Mouse (Mus musculus) CH12.LX (cell line): ENCODE data around the gene Zfhx3. TPM values are rescaled to one million over a fixed set of nuclear protein-coding genes. Genes with fewer than 3 reads are reported as not detected.

Source experiments
- DNase-seq: peaks from one replicate; pipeline ENCODE4 v3.0.0-alpha.2; 2013; ENCODE audit errors: extremely low read depth
- H3K27ac ChIP-seq: 2 replicates; pipeline ENCODE4 v1.5.1; 2012; ENCODE audit warnings: low read depth, mild to moderate bottlenecking, control low read depth, moderate library complexity; ENCODE audit not compliant: insufficient read depth
- H3K27me3 ChIP-seq: replicated peaks from 2 replicates; pipeline ENCODE3; 2012; ENCODE audit warnings: inconsistent platforms
- H3K36me3 ChIP-seq, 2 experiments: replicated peaks in 1 of 2; 2 replicates each; pipeline versions ENCODE3 to v1.6.1; 2012; ENCODE audit warnings: inconsistent platforms in 1 of 2, low read length in 1 of 2, mild to moderate bottlenecking in 1 of 2, mixed read lengths in 1 of 2, moderate library complexity in 1 of 2; ENCODE audit not compliant: control insufficient read depth in 1 of 2, insufficient read depth in 1 of 2
- H3K4me1 ChIP-seq, 2 experiments: 2 replicates each; pipeline ENCODE4 v1.6.1; 2012; ENCODE audit warnings: inconsistent platforms in 1 of 2, moderate library complexity in 1 of 2; ENCODE audit not compliant: insufficient read depth in 2 of 2, control insufficient read depth in 1 of 2
- H3K4me2 ChIP-seq: 2 replicates; pipeline ENCODE4 v1.6.1; 2012; ENCODE audit warnings: low read depth, mild to moderate bottlenecking, control low read depth; ENCODE audit not compliant: poor library complexity, insufficient read depth, severe bottlenecking
- H3K4me3 ChIP-seq, 3 experiments: fragments of 150-350 bp in 1 of 3; sonication (generic) in 1 of 3; replicated peaks in 1 of 3; 2 replicates each; pipeline versions ENCODE3 to v1.5.1; 2011 to 2012; ENCODE audit warnings: low read depth in 2 of 3, low read length in 2 of 3, mild to moderate bottlenecking in 2 of 3, moderate library complexity in 2 of 3, control low read depth in 1 of 3, improper control_type of control experiment in 1 of 3, inconsistent platforms in 1 of 3, mixed read lengths in 1 of 3; ENCODE audit not compliant: poor library complexity in 1 of 3
- H3K79me2 ChIP-seq: replicated peaks from 2 replicates; pipeline ENCODE4 v1.6.1; 2012; ENCODE audit warnings: mild to moderate bottlenecking, moderate library complexity; ENCODE audit not compliant: control insufficient read depth, poor library complexity, insufficient read depth, severe bottlenecking; ENCODE audit errors: extremely low read depth
- H3K9ac ChIP-seq: 2 replicates; pipeline ENCODE4 v1.6.1; 2012; ENCODE audit warnings: low read depth, mild to moderate bottlenecking, control low read depth, moderate library complexity; ENCODE audit not compliant: insufficient read depth
- H3K9me3 ChIP-seq: replicated peaks from 2 replicates; pipeline ENCODE3; 2012; ENCODE audit warnings: low read length, inconsistent platforms, mixed read lengths
- BHLHE40 ChIP-seq: IDR thresholded peaks from 2 replicates; pipeline ENCODE4 v1.6.1; 2011; ENCODE audit warnings: mild to moderate bottlenecking, low read depth, low read length, improper control_type of control experiment
- CHD1 ChIP-seq: IDR thresholded peaks from 2 replicates; pipeline ENCODE4 v1.6.1; 2012; ENCODE audit warnings: low read depth, low read length, improper control_type of control experiment, inconsistent platforms
- CHD2 ChIP-seq: IDR thresholded peaks from 2 replicates; pipeline ENCODE4 v1.6.1; 2011; ENCODE audit warnings: low read length, improper control_type of control experiment
- CTCF ChIP-seq, 2 experiments: IDR thresholded peaks in 1 of 2; conservative IDR thresholded peaks in 1 of 2; 2 replicates each; pipeline ENCODE4 v1.5.1; 2011 to 2012; ENCODE audit warnings: low read depth in 2 of 2, low read length in 2 of 2, improper control_type of control experiment in 1 of 2, inconsistent platforms in 1 of 2, mild to moderate bottlenecking in 1 of 2, moderate library complexity in 1 of 2
- E2F4 ChIP-seq: IDR thresholded peaks from 2 replicates; pipeline ENCODE4 v1.6.1; 2011; ENCODE audit warnings: low read depth, low read length, improper control_type of control experiment; ENCODE audit not compliant: insufficient replicate concordance
- ELF1 ChIP-seq: IDR thresholded peaks from 2 replicates; pipeline ENCODE4 v1.6.1; 2014; ENCODE audit warnings: low read depth, mild to moderate bottlenecking, inconsistent platforms, low read length, improper control_type of control experiment
- EP300 ChIP-seq: IDR thresholded peaks from 2 replicates; pipeline ENCODE4 v1.6.1; 2011; ENCODE audit warnings: low read length, improper control_type of control experiment
- ETS1 ChIP-seq: conservative IDR thresholded peaks from 2 replicates; pipeline ENCODE4 v1.6.1; 2012; ENCODE audit warnings: low read depth, mild to moderate bottlenecking, inconsistent platforms, low read length, improper control_type of control experiment, moderate library complexity
- GABPA ChIP-seq: IDR thresholded peaks from 2 replicates; pipeline ENCODE4 v1.6.1; 2012; ENCODE audit warnings: low read depth, low read length, improper control_type of control experiment, inconsistent platforms; ENCODE audit not compliant: insufficient replicate concordance
- HCFC1 ChIP-seq: IDR thresholded peaks from 2 replicates; pipeline ENCODE4 v1.6.1; 2012; ENCODE audit warnings: low read depth, mild to moderate bottlenecking, inconsistent platforms, low read length, improper control_type of control experiment
- IRF4 ChIP-seq: IDR thresholded peaks from 2 replicates; pipeline ENCODE4 v1.6.1; 2014; ENCODE audit warnings: low read depth, mild to moderate bottlenecking, inconsistent platforms, low read length, improper control_type of control experiment
- JUN ChIP-seq: IDR thresholded peaks from 2 replicates; pipeline ENCODE4 v1.6.1; 2011; ENCODE audit warnings: low read depth, mild to moderate bottlenecking, low read length, improper control_type of control experiment, moderate library complexity; ENCODE audit not compliant: insufficient read depth
- JUND ChIP-seq: conservative IDR thresholded peaks from 2 replicates; pipeline ENCODE4 v1.6.1; 2011; ENCODE audit warnings: low read depth, low read length, improper control_type of control experiment
- KAT2A ChIP-seq: IDR thresholded peaks from 2 replicates; pipeline ENCODE4 v1.6.1; 2012; ENCODE audit warnings: low read length, improper control_type of control experiment, inconsistent platforms; ENCODE audit not compliant: insufficient replicate concordance
- MAX ChIP-seq: IDR thresholded peaks from 2 replicates; pipeline ENCODE4 v1.6.1; 2011; ENCODE audit warnings: low read length, improper control_type of control experiment
- MAZ ChIP-seq: IDR thresholded peaks from 2 replicates; pipeline ENCODE4 v1.6.1; 2012; ENCODE audit warnings: low read depth, mild to moderate bottlenecking, inconsistent platforms, low read length, improper control_type of control experiment, moderate library complexity
- MXI1 ChIP-seq: IDR thresholded peaks from 2 replicates; pipeline ENCODE4 v1.6.1; 2011; ENCODE audit warnings: mild to moderate bottlenecking, low read depth, low read length, improper control_type of control experiment
- MYC ChIP-seq: IDR thresholded peaks from 2 replicates; pipeline ENCODE4 v1.6.1; 2011; ENCODE audit warnings: low read depth, mild to moderate bottlenecking, improper control_type of control experiment, low read length
- NELFE ChIP-seq: IDR thresholded peaks from 2 replicates; pipeline ENCODE4 v1.6.1; 2011; ENCODE audit warnings: low read depth, low read length, improper control_type of control experiment
- PAX5 ChIP-seq: IDR thresholded peaks from 2 replicates; pipeline ENCODE4 v1.6.1; 2012; ENCODE audit warnings: low read length, inconsistent platforms, mixed read lengths
- POLR2A ChIP-seq: IDR thresholded peaks from 2 replicates; pipeline ENCODE4 v1.6.1; 2011; ENCODE audit warnings: low read depth, mild to moderate bottlenecking, improper control_type of control experiment, low read length
- POLR2AphosphoS2 ChIP-seq: IDR thresholded peaks from 2 replicates; pipeline ENCODE4 v1.6.1; 2011; ENCODE audit warnings: low read depth, low read length, improper control_type of control experiment
- RAD21 ChIP-seq: IDR thresholded peaks from 2 replicates; pipeline ENCODE4 v1.6.1; 2011; ENCODE audit warnings: low read depth, mild to moderate bottlenecking, low read length, improper control_type of control experiment, moderate library complexity
- RCOR1 ChIP-seq: conservative IDR thresholded peaks from 2 replicates; pipeline ENCODE4 v1.6.1; 2012; ENCODE audit warnings: low read depth, mild to moderate bottlenecking, inconsistent platforms, low read length, improper control_type of control experiment
- SIN3A ChIP-seq: IDR thresholded peaks from 2 replicates; pipeline ENCODE4 v1.6.1; 2012; ENCODE audit warnings: low read length, improper control_type of control experiment, inconsistent platforms
- SMC3 ChIP-seq: IDR thresholded peaks from 2 replicates; pipeline ENCODE4 v1.6.1; 2011; ENCODE audit warnings: low read depth, low read length, improper control_type of control experiment
- TBP ChIP-seq: conservative IDR thresholded peaks from 2 replicates; pipeline ENCODE4 v1.6.1; 2011; ENCODE audit warnings: low read depth, low read length, improper control_type of control experiment
- TCF12 ChIP-seq: IDR thresholded peaks from 2 replicates; pipeline ENCODE4 v1.6.1; 2014; ENCODE audit warnings: low read depth, mild to moderate bottlenecking, inconsistent platforms, low read length, improper control_type of control experiment
- UBTF ChIP-seq: IDR thresholded peaks from 2 replicates; pipeline ENCODE4 v1.6.1; 2012; ENCODE audit warnings: low read depth, mild to moderate bottlenecking, inconsistent platforms, low read length, improper control_type of control experiment, moderate library complexity
- USF1 ChIP-seq: IDR thresholded peaks from 2 replicates; pipeline ENCODE4 v1.6.1; 2014; ENCODE audit warnings: low read depth, mild to moderate bottlenecking, inconsistent platforms, low read length, improper control_type of control experiment
- USF2 ChIP-seq: conservative IDR thresholded peaks from 2 replicates; pipeline ENCODE4 v1.6.1; 2011; ENCODE audit warnings: low read depth, low read length, improper control_type of control experiment
- ZC3H11A ChIP-seq: IDR thresholded peaks from 2 replicates; pipeline ENCODE4 v1.6.1; 2012; ENCODE audit warnings: low read depth, mild to moderate bottlenecking, inconsistent platforms, low read length, improper control_type of control experiment
- ZKSCAN1 ChIP-seq: IDR thresholded peaks from 2 replicates; pipeline ENCODE4 v1.6.1; 2012; ENCODE audit warnings: low read depth, inconsistent platforms, low read length, improper control_type of control experiment, borderline replicate concordance
- ZMIZ1 ChIP-seq: IDR thresholded peaks from 2 replicates; pipeline ENCODE4 v1.6.1; 2012; ENCODE audit warnings: low read depth, mild to moderate bottlenecking, inconsistent platforms, low read length, improper control_type of control experiment
- ZNF384 ChIP-seq: IDR thresholded peaks from 2 replicates; pipeline ENCODE4 v1.6.1; 2012; ENCODE audit warnings: low read depth, low read length, improper control_type of control experiment, inconsistent platforms
- dilution Hi-C: fragments of 300-500 bp; cut with MboI; formaldehyde crosslinking; loops from 2 replicates; pipeline ENCODE4 v1.14.3; 2020; ENCODE audit warnings: low sequenced_read_pairs; ENCODE audit not compliant: extremely low pct_unique_long_range_greater_than_20kb, extremely low pct_ligation_motif_present
- in situ Hi-C: fragments of 300-500 bp; cut with MboI; formaldehyde crosslinking; loops from 3 replicates; pipeline ENCODE4 v1.14.3; 2019; ENCODE audit warnings: low sequenced_read_pairs, low pct_ligation_motif_present, low pct_unique_long_range_greater_than_20kb, mixed read lengths
- polyA plus RNA-seq: library from polyadenylated mRNA; unstranded; fragments of >175 nt; gene quantifications from 2 replicates; pipeline ENCODE4 v1.2.1, GENCODE M21; 2012; ENCODE audit warnings: low read depth; ENCODE audit not compliant: insufficient read length
- total RNA-seq, 2 experiments: library from RNA; depleted of rRNA; stranded (reverse); fragments of 300-350 nt in 1 of 2; fragments of >200 nt in 1 of 2; gene quantifications; 2 replicates each; pipeline ENCODE4 v1.2.3; 2012 to 2014

Gene Zfhx3
- total and polyA plus RNA-seq, 3 experiments = 0.05 to 0.76 (median 0.68) TPM

DNA sequence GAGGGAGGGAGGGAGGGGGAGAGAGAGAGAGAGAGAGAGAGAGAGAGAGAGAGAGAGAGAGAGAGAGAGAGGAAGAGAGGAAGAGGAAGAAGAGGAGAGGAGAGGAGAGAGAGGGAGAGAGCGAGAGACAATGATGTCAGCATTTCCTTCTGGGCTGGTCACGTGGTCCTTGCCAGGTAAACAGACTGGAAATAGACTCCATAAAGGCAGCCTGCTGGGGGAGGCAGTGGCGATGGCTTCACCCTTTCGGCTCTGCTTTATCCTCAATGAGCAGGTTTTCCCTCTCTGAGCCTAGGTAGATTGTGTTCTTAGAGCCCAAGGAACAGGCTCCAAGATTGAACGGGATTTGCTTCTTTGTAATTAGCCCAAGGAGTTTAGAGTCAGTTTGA, 749.8 kb downstream of the Zfhx3 start:
- peaks cover 7% of the 10 kb centered on the region for H3K9me3 ChIP-seq
- no peaks in the 10 kb centered on the region for H3K36me3 ChIP-seq
- H3K27me3 ChIP-seq = peaks cover 3% of the 10 kb centered on the region
- no peaks in the 10 kb centered on the region for H3K79me2 ChIP-seq
- no peak overlapping the region for H3K4me3 ChIP-seq
- H3K4me2 ChIP-seq = peak overlapping the region; percentile 79
- H3K27ac ChIP-seq = no peak overlapping the region
- H3K4me1 ChIP-seq = peaks cover 7 to 18% of the 10 kb centered on the region in 2 experiments
- dilution Hi-C loops = no loop called here
- DNase-seq = no peak
- in situ Hi-C loops = no loop called here
- H3K9ac ChIP-seq = 0 out of 2 replicates have a peak overlapping the region, but pooled peaks have one; percentile 15
- TF ChIP-seq MYC (no peak), CHD2 (no peak; the same call in 1 of the 2 replicates), ZNF384 (no peak), TCF12 (no peak), POLR2A (no peak), POLR2AphosphoS2 (no peak), UBTF (no peak), TBP (no peak), BHLHE40 (no peak), KAT2A (no peak), EP300 (no peak), GABPA (no peak), JUND (0 out of 2 replicates have a peak, but pooled peaks have one; percentile 11), USF2 (peak; percentile 74), CHD1 (no peak), RAD21 (no peak), RCOR1 (no peak), ZKSCAN1 (no peak), MXI1 (no peak), JUN (0 out of 2 replicates have a peak, but pooled peaks have one; percentile 9), MAZ (no peak), NELFE (no peak), ETS1 (no peak), SIN3A (no peak), ZC3H11A (no peak), USF1 (peak; percentile 67), IRF4 (no peak), PAX5 (no peak), ZMIZ1 (no peak), E2F4 (no peak), ELF1 (no peak), MAX (peak; percentile 79), CTCF (conservative IDR thresholded peaks at IDR 0.05 in 1 of 2, IDR thresholded peaks at IDR 0.05 in 1 of 2; ENCODE audit: low read depth in 2 of 2, low read length in 2 of 2) (no peak), SMC3 (no peak), HCFC1 (no peak)
